Mouse (Mus musculus): ENCODE data around the gene Zfp637.
"Not testable (repeated sequence)": the region's sequence is repeated elsewhere in the genome, so short reads cannot be mapped to it uniquely, and the experiment has no call there.

Zfp637 gene

DNA sequence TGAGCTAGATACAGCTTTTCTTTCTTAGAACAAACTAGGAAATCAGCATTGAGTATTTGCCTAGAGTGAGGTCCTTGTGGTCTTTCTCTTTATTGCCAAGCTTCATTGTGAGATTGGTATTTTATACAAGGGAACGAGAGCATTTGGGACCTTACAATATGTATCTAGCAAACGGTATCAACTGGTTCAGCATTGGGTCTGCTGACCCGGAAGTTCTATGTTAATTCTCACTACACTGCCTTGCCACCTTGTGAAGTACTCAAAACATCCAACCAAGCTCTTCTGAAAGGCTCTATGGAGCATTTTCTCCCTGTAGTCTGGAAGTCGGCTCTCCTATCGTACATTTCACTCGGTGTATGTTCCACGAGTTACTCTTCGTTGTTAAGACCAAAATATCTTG is 22.8 kb downstream of the Zfp637 start:
- DNase-seq (ENCODE audit: low spot score in 2 of 2) = no peak

GRCm38 (mm10) chr6:117868187-117868586 is 27.2 kb downstream of the Zfp637 start:
- no peak for DNase-seq (ENCODE audit: low spot score in 2 of 2)

DNA sequence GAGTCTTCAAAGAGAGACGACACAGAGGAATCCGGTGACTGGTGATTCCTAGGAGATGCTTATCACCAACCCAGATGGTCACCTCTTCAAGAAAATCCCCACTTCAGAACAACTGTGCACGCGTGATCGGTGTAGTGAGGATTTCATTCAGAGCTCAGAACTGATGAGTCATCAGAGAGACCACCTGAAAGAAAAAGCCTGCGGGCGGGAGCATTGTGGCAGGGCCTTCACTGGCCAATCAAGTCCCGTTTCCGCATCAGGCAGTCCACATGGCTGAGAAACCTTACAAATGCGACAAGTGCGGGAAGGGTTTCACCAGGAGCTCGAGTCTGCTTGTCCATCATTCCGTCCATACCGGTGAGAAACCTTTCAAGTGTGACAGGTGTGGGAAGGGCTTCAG is 30.1 kb downstream of the Zfp637 start:
- DNase-seq (ENCODE audit: low spot score in 2 of 2) = no peak

DNA sequence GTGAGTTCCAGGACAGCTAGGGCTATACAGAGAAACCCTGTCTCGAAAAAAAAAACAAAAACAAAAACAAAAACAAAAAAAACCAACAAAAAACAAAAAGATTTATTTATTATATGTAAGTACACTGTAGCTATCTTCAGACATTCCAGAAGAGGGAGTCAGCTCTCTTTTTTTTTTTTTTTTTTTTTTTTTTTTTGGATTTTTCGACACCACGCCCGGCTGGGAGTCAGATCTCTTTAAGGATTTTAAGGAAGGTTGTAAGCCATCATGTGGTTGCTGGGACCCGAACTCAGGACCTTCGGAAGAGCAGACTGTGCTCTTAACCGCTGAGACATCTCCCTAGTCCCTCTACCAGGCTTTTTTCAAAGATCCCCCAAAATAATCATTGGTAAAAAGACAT is 32.5 kb downstream of the Zfp637 start:
- DNase-seq (ENCODE audit: low spot score in 2 of 2) = not testable (repeated sequence)

- no peak for DNase-seq (ENCODE audit: low spot score in 2 of 2)
These were observed 33.8 kb downstream of the Zfp637 start for GRCm38 (mm10) chr6:117874621-117875281.

GRCm38 (mm10) chr6:117878700-117879407 is 37.9 kb downstream of the Zfp637 start:
- peak in 1 of 2 experiments; percentile 9 for DNase-seq (ENCODE audit: low spot score in 2 of 2)

GRCm38 (mm10) chr6:117879408-117880115 is 38.6 kb downstream of the Zfp637 start:
- peak; percentile 99 to 100 for DNase-seq (ENCODE audit: low spot score in 2 of 2)

DNA sequence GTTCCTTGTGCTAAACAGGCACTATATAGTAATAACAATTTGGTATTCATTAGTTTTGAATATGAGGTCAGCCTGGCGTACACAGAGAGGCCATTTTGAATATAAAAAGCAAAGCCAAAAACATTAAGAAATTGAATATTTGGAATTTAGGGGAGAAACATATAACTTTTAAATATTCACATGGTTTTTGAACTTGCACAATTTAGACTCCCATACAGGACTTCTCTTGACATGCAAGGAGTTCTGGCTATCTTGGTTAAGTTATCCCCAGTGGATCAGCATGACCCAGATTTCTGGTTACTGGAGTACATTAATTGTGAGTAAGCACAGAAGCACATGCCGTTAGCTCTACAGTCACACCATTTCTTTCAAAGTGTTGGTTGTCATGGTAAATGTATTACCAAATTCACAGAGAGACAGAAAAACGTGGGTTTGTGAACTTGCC is 39.4 kb downstream of the Zfp637 start:
- DNase-seq (ENCODE audit: low spot score in 2 of 2) = no peak

DNA sequence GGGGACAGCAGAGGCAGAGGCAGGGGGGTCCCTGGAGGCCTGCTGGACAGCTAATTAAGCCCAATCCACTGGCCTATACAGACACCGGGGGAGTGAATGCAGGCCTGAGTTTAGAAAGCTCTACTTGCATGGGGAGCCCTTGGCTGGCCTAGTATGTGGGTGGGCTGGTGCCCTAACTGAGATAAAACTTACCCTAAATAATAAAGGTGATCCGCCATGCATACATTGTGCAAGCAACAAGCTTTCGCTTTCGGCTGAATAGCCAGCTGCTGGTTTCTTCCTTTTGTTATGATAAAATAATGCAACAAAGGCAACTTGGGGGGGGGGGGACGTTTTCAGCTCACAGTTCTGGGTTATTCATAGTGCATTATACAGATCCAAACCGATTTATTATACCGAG is 40.2 kb downstream of the Zfp637 start:
- no peak for DNase-seq (ENCODE audit: low spot score in 2 of 2)

- no peak for DNase-seq (ENCODE audit: low spot score in 2 of 2)
These were observed 41.0 kb downstream of the Zfp637 start for GRCm38 (mm10) chr6:117881997-117882396.

GRCm38 (mm10) chr6:117885943-117886342 is 45.0 kb downstream of the Zfp637 start:
- DNase-seq (ENCODE audit: low spot score in 2 of 2) = no peak

- DNase-seq (ENCODE audit: low spot score in 2 of 2) = no peak
These were observed 47.1 kb downstream of the Zfp637 start for GRCm38 (mm10) chr6:117888032-117888431.

GRCm38 (mm10) chr6:117888642-117889096 is 47.7 kb downstream of the Zfp637 start:
- no peak for DNase-seq (ENCODE audit: low spot score in 2 of 2)

DNA sequence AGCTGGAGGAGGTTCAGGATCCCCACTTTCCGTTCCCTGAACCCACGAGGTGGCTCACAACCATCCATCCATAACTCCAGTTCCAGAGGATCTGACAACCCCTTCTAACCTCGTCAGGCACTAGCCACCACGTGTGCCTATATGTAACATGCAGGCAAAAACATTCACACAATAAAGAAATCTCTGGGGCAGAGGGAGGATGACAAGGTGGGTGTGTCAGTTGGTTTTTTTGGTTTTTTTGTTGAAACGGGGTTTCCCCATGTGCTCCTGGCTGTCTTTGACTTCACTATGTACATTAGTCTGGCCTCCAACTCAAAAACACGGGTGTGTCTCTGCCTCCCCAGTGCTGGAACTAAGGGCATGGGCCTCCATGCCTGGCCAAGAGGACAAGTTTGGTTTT is 49.3 kb downstream of the Zfp637 start:
- DNase-seq (ENCODE audit: low spot score in 2 of 2) = no peak

- DNase-seq (ENCODE audit: low spot score in 2 of 2) = no peak
These were observed 50.6 kb downstream of the Zfp637 start for GRCm38 (mm10) chr6:117891369-117892160.

DNA sequence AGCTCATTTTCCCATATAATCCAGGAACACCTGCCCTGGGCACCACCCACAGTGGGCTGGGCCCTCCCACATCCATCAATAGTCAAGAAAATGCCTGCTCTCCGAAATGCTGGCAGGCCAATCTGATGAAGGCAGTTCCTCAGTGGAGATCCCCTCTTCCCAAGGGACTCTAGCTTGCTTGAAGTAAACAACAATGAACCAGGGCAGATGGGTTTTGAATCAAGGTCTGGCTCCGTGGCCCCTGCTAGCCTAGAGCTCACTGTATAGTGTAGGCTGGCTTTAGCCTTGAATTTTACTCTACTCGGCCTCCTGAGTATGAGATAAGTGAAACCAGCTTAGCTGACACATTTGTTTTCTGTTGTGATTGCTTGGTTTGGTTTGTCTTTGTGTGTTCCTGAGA is 51.4 kb downstream of the Zfp637 start:
- no peak for DNase-seq (ENCODE audit: low spot score in 2 of 2)

GRCm38 (mm10) chr6:117893435-117893834 is 52.5 kb downstream of the Zfp637 start:
- no peak for DNase-seq (ENCODE audit: low spot score in 2 of 2)
